Mouse (Mus musculus) testis, postnatal 10 days (tissue): Measurements from ENCODE around the gene Slc4a1.

Source experiments
- DNase-seq: peaks from one replicate; pipeline ENCODE4 v3.0.0; 2021; ENCODE audit warnings: low spot score

The Slc4a1 gene

GRCm38 (mm10) chr11:102350981-102351523 is 15.0 kb downstream of the Slc4a1 start:
- no peak for DNase-seq

GRCm38 (mm10) chr11:102350416-102350815 is 15.6 kb downstream of the Slc4a1 start:
- no peak for DNase-seq

- no peak for DNase-seq
Observed at GRCm38 (mm10) chr11:102349189-102349954, 16.6 kb downstream of the Slc4a1 start.

GRCm38 (mm10) chr11:102348771-102349170 is 17.2 kb downstream of the Slc4a1 start:
- DNase-seq, result no peak

GRCm38 (mm10) chr11:102348101-102348585 is 17.9 kb downstream of the Slc4a1 start:
- no peak for DNase-seq

GRCm38 (mm10) chr11:102347683-102348082 is 18.3 kb downstream of the Slc4a1 start:
- DNase-seq, result no peak

- DNase-seq, result no peak
Observed at GRCm38 (mm10) chr11:102346926-102347325, 19.1 kb downstream of the Slc4a1 start.

- DNase-seq, result no peak
Observed at GRCm38 (mm10) chr11:102344458-102344857, 21.5 kb downstream of the Slc4a1 start.

DNA sequence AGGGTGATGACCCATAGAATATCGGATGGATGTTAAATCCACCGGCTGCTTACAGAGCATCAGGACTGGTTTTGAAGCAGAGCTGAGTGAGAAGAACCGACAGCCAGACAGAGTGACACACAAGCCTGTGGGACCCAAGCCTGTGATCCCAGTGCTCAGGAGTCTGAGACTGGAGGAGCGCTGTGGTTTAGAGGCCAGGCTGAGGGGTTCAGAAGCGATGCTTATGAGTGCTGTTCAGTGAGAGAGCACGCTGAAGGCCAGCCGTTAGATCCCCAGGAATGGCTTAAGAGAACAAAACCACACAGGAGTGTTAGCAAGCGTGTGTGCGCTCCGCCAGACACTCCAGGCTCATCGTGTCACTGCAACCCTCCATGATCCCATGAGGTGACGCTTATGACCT is 23.3 kb downstream of the Slc4a1 start:
- DNase-seq, result no peak

GRCm38 (mm10) chr11:102341101-102341500 is 24.9 kb downstream of the Slc4a1 start:
- DNase-seq, result no peak

GRCm38 (mm10) chr11:102339624-102340023 is 26.4 kb downstream of the Slc4a1 start:
- DNase-seq, result no peak

GRCm38 (mm10) chr11:102339195-102339594 is 26.8 kb downstream of the Slc4a1 start:
- no peak for DNase-seq

- peak; percentile 57 for DNase-seq
Observed at GRCm38 (mm10) chr11:102338561-102338960, 27.4 kb downstream of the Slc4a1 start.

DNA sequence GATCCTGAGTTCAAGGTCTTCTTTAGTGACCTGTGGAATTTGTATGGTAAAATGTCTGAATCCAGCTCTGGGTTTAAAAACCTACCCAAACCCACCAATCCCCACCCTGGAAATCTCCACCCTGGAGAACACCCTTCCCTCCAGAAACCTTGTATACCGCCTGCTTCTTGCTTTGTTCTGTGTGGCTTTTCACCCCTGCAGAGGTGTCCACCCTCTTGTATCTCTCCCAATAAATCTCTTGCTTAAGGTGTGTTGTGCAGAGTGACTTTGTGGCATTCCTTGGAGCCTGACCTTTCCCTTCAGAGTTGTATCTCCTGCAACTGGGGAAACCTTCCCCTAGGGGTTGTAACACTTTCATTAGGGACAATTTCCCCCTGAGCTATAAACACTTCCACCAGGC is 28.1 kb downstream of the Slc4a1 start:
- DNase-seq, result no peak

- no peak for DNase-seq
Observed at GRCm38 (mm10) chr11:102336191-102336590, 29.8 kb downstream of the Slc4a1 start.

- no peak for DNase-seq
Observed at GRCm38 (mm10) chr11:102334973-102335700, 30.9 kb downstream of the Slc4a1 start.

GRCm38 (mm10) chr11:102334010-102334409 is 32.0 kb downstream of the Slc4a1 start:
- DNase-seq, result no peak

DNA sequence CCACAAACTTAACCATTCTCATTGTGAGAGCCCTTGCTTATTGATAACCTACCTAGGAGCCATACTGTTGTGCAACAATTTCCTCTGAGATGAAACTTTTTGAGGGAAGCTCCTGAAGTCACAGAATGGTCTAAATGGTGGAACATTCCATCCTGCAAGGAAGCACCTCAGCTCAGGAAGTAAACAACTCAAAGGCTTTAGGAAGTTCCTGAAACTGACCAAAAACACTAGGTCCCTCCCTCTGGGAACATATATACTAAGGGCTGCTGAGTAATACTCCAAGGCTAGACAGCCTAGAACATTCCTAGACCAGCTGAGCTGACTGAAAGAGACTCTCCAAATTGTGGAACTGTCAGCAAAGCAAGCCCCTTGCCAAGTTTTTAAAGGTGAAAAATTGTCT is 32.9 kb downstream of the Slc4a1 start:
- DNase-seq, result no peak

DNA sequence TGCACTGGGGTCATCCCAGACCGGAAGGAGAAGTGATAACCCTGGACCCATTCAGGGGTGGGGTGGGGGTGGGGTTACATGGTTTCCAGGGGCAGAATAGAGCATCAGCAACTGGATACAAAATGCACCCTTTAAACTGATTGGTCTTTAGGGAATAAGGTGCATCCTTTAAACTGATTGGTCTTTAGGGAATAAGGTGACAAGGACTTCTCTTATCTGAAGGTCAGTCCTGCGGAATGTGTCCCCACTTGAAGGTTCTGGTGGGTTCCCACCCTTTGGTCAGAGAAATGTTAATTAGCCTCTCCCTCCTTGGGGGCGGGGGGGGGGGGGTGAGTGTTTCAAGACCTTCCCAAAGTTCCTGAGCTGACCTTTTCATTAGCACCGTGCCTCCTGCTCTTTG is 34.2 kb downstream of the Slc4a1 start:
- DNase-seq, result no peak

DNA sequence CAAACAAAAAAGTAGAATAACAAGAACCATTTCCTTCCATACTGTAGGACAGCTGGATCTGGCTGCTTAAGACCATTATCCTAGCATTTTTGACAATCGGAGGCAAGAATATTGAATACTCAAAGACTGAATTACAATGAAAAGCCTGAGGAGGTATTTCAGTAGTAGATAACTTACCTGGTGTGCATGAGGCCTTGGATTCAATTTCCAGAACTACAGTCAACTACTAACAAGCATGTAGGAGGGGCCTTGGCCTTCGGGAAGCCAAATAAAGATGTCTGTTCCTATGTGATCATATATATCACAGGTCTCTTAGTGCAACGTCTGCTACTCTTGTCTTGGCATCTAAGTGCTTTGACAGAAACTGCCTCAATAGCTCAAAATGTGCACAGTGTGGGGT is 36.0 kb downstream of the Slc4a1 start:
- no peak for DNase-seq

GRCm38 (mm10) chr11:102329518-102329917 is 36.5 kb downstream of the Slc4a1 start:
- no peak for DNase-seq

- DNase-seq, result no peak
Observed at GRCm38 (mm10) chr11:102327839-102328238, 38.2 kb downstream of the Slc4a1 start.

DNA sequence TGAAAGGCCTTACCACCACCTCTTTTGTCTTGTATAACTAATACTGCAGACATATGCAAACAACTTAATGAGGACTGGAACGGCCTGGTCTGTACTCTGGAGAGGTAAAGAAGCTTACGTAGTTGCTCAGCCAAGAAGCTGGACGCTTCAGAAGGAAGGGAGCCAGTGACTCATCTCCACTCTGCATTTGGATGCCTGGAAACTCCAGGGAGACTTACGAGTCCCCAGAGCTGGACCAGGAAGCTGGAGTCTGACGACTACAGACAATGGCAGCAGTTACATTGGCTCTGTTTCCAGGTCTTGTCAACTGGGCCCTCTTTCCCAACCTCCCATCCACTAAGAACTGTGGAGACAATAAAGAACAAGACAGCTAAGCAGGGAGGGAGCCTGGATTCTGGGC is 38.8 kb downstream of the Slc4a1 start:
- no peak for DNase-seq
